Mouse (Mus musculus) ovary, postnatal 14 days (tissue): ENCODE measurements around the gene Alcam.
A peak's percentile ranks its signal among the peaks of the same experiment; 100 is the strongest.

ENCODE experiments used
- DNase-seq: peaks from one replicate; pipeline ENCODE4 v3.0.0; 2022; ENCODE audit warnings: low spot score

Gene Alcam

DNA sequence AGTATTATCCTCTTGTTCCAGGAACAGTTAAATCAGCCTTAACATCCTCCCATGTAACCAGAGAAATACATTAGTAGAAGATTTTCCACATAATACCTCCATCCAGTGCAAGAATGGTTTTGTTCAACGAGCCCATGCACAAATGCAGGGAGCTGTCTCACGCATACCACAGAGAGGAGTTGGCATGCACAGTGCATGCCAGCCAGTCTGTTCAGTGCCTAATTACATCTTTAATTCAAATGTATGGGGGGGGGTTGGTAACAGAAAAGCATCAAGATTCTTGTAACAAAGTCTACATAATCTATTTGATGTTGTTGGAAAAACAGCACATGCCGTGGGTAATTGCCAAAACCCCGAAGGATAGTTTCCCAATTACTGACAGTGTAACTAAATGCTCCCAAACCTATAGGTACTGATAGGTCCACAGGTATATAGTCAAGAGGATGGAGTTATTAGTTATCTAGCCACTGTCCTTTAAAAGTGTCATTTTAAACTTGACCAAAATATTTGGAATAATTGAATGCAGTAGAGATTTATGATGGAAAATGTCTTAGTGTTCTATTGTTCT, 89.8 kb downstream of the Alcam start:
- no peak for DNase-seq

DNA sequence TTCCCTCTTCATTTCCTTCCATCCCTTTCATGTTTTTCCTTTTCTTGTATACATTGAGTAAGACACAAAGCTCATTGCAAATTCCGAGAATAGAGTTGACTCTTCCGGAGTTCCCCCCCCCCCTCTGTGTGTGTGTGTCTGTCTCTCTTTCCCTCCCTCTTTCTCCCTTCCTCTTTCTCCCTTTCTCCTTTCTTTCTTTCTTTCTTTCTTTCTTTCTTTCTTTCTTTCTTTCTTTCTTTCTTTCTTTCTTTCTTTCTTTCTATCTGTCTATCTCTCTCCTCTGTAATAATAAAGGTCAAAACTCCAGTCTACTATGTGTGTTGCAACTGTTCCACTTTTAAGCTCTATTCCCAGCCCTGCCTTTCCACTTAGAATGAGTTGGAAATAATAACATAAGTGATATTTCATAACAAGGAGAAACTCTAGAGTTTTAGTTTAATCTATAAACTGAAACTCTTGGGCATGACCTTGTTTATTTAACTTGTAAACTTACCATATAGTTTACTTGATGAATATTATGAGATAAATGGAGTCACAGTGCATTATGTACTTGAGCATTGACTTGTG, 110.3 kb downstream of the Alcam start:
- no peak for DNase-seq

DNA sequence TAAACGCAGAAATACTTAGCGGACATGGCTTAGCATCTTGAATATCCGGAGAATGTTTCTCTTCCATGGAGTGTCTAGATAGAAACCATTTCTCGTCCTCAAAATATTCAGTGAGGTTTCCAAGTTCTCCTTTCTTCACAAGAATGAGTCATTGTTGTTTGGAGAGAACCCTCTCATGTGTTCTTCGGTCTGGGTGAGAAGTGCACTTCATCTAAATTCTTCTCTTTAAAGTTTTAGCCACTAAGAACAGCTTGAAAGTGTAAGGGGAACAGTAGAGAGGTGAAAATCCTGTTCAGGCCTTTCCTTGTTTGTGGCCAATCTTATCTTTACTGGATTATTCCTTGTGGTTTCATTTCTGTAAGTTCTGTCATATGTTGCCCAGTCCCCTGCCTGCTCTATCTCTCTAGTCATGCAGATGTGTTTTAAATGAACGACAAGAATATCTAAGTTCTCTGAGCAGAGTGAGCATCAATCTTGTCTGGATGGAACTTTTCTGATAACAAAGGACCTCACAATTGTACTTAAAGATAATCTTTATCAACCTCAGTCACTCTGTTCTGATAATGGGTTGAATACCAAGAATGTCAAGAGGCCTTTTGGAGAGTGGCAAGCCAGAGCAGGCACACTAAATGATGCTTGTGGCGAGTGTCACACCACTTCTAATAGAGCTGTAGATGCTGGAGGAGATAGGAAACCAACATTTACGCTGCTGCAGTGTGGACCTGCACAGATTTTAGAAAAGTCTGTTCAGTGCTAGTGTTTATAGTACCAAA, 111.0 kb downstream of the Alcam start:
- DNase-seq = no peak

DNA sequence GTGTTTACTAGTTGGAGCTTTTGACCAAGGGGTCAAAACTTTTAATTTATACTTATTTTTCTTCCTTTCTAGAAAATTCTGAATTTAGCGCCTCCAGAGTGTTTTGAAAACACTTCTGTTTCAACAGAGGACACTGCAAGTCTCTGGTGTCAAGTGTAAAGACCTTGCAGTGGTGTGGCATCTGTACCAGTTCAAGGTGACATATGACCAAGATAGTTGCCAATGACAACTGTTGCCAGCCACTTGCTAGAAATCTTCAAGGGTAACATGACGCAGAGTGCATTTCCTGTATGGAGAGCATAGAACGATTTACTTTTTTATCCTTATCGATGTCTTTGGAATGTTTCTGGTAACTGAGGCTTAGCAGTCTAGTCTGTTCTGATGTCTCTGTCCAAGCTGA, 119.8 kb downstream of the Alcam start:
- DNase-seq = no peak

DNA sequence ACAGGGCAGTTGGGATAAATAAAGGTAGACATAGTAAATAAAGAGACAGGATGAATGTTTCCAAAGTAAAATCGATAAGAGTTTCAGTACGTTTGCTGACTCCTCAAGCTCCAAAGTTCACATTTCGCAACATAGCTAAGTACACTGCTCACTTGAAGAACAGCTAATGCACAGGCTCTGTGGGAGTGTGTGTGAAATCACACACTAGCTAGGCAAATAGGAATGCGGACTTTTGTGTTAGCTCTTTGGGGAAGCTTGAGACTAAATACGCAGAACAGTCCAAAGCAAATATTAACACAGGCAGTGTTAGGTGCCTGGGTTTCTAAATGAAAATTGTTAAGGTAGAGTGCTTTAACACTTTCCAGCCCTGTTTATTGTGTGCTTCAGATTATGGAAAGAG, 120.2 kb downstream of the Alcam start:
- no peak for DNase-seq

DNA sequence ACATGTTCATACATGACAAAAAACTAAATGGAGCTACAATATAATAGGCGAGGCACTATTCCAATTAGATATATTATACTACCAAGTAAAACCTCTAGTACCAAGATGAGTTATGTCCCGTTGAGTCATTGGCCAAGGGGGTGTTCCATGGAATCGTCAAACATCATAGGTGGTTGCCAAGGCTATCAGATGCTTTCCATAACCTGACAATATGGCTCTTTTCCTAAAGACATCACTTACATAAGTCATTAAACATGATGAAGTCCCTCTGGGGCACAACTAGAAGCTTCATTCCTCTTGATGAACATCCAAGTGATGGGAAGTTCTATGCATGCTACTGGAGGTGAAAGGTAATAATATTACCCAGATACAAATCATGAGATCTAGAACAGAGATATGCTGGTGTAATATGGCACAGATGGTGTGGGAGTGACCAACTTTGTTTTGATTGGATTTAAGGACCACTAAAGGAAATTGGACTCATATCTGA, 122.5 kb downstream of the Alcam start:
- no peak for DNase-seq

DNA sequence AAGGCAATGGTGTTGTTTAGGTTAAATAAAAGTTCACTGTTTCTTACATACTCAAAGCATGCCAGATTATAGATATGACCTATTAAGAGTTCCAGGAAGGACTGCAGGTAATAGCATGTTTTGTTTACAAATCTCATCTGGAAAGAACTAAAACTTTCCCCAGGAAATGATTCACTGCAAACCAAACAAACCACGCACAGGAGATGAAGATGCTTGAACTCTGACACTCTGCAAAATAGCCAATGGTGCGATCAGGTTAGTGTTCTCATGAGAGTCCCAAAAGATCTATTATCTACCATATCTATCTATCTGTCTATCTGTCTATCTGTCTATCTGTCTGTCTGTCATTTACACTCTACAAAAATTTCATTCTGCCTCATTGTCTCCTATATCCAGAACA, 124.5 kb downstream of the Alcam start:
- DNase-seq = no peak

DNA sequence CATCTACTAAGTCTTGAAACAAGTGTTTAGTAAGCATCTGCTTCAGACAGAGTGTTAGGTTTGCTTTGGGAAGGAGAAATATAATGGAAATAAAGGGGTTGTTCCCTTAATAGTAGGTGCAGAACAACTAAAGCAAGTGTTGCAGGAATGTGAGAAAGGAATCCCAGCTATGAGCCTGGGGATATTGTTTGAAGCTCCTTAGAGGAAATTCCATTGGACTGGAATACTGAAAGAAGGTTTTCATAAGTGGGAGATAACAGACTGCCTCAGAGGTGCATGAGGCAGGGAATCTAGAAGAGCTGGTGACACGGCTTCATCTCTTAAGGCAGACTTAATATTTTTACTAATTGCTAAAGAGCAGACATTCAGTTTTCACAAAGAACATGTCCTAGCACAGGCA, 134.6 kb downstream of the Alcam start:
- no peak for DNase-seq

DNA sequence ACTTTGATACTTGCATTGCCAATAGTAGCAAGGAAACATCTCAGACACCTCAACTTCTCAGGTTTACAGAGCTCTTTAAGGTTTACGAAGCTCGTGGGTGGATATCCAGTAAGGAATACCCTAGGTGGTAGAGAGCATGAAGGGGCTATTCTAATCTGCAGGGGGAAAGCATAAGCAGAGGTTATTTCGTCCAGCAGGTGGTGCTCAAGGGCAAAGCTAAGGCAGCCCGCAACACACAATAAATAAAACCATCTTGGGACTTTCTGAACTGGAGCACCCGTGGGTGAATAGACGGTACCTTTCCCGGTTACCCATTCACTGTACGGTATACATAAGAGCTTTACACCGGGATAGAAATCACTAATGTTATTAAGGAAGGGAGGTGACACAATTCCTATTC, 142.8 kb downstream of the Alcam start:
- peak; percentile 74 for DNase-seq

DNA sequence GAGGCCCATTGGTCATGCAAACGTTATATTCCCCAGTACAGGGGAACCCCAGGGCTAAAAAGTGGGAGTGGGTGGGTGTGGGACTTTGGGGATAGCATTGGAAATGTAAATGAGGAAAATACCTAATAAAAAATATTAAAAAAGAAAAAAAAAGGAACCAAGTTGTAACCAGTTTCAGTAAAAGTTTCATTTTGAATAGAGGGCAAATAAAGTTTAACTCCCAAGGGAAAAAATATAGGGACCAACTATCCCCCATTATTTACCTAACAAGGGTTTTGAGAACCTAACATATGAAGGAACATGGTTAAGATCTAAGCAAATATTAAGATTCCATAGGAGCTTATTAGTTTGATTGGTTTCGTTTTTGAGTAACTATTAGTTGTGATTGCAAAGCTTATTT, 146.9 kb downstream of the Alcam start:
- DNase-seq = no peak

DNA sequence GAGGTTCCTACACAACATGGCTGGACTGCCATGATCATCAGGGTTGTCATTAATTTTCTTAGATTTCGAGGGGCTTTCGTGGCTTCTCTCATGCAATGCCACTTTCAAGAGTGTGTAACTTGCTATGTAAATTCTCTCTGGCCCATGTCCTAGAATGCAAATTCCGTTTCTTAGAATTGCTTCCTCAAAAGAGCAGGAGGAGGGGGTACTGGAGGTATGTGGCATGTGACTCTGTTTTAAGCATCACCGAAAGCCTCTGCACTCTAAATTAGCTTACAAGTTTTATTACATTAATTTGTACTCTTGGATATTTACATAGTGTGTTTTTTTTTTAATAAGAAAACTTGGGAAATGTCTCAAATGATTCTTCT, 150.4 kb downstream of the Alcam start:
- DNase-seq = no peak

DNA sequence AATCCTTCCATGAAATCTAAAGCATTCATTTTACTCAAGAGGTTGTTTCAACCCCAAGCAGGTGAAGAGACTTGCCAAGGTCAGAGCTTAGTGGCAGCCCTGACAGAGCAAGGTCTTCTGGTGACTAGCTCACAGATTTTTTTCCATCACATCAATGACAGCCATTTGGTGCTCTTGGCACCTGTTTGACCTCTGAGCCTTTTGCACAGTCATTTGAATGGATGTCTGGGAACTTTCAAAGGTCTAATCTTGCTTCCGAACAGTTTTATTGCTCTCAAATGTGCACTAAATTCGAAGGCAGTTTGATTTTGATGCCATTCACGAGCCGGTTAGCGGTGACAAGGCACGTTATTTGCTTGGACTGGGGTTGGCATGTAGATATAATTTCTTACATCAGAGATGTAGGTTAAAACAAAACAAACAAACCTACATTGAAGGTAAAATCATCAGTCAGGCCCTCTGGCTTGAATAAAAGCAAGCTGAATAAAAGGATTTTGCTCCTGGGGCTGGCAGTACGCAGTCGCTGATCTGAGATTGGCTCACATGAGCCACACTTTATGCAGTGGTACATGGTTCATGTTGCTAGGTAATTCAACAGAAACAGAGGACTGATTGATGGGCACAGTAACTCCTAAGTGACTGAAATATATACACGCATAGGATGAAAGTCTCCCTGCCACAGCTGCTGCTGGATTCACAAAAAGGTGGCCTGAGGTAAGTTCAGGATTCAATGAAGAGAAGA, 150.9 kb downstream of the Alcam start:
- no peak for DNase-seq

DNA sequence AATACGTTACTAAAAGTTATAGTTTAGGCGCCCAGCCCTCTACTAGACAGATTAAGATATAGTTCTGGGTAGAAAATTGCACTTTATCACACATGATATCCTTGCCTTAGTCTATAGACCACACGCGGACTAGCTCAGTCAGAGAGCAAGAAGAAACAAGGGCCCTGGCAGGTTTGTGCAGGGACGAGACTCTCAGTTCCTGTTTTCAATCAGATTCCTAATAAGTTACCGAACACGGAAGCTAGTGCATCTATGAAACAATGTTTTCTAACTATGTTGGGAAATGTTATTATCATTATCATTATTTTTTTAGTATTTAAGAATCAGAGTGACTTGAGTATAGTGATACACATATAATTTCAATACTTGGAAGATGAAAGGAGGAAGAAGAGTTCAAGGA, 152.1 kb downstream of the Alcam start:
- DNase-seq = no peak

DNA sequence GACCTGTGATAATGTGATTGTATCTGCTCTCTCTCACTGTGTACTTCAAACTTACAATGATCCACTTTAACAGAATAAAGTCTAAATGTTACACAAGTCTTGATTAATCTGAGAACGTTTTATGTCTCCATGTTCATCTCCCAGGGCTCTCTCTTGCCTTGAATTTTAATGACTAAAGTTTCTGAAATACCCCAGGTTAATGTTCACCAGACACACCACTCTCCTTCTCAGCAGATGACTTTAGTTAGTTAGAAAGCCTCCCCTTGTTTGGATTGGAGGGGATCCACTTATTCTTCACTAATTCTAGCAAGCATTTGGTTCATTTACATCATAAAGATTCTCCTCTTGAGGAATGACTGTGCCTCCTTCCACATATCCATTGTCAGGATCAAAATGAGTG, 157.5 kb downstream of the Alcam start:
- no peak for DNase-seq

DNA sequence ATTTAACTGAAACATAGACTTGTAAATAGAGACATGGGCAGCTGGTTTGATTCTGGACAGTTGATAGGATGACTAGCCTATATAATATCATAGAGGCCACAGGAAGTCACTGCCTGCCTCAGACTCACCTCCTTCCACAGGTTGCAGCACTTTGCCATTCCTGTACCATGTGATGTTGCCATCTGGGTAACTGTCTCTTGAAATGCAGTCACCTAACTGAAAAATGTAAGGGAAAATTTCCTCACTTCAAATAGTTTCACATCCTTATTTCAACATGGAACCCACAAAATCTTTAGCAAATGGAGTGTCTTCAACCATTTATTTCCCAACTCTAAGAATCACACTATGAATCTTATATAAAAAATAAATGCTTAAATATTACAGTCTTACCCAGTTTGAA, 158.3 kb downstream of the Alcam start:
- DNase-seq = no peak

DNA sequence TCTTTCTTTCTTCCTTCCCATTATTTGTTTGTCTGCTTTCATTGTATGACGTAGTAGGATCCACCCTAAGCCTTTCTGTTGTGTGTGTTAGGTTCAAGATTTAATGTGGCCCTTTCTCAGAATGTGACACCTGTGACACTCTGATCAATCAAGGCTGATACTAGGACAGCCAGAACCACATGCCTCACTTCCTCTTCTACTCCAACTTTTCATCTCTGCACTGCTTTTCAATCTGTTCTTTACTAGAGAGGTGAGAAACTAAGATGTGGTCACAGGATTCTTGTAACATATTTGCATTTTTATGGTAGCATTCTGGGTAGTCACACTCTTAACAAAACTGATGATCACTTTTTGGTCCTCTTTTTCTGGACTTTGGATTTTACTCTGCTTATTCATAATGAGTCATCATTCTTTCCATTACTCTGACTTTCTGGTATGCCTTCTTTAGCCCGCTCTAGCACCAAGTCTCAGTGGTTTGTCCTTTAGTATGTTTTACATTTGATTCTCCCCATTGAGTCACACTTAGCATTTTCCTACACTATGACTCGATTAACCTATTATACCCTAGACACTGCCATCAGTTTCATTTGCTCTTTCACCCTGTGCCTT, 161.3 kb downstream of the Alcam start:
- DNase-seq = no peak

DNA sequence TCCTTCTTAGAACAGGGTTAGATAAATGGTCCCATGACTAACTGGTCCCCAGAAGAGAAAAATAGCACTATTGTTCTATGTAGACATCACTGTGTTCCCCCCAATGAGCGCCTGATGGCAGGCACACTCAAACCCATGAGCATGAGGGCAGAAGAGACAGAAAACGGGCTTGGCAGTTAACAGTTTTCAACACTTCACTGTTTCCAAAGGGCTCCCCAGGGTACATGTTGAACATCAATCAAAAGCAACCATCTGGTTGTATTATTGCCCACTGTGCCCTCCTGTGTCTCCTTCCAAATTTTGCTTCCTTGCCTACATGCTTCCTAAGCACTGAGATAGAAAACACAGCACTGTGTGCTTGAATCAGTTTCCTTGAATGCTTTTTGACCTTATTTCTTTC, 173.7 kb downstream of the Alcam start:
- no peak for DNase-seq

DNA sequence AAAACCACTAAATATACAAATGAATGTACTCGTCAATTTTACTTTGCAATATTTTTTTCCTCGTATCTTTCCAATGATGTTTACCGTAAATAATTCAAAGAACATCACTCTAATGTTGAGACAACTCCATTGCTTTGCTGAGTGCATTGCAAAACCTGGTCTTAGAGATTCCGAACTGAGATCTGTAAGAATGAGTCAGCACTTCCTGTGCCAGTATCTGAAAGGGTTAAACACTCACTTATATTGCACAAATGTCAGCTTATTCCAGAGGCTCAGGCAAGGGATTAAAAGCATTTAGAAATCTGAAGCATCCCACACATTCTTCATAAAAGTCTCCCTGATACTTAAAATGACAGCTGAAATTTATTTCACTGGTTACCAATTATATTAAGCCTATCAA, 188.8 kb downstream of the Alcam start:
- DNase-seq = no peak

DNA sequence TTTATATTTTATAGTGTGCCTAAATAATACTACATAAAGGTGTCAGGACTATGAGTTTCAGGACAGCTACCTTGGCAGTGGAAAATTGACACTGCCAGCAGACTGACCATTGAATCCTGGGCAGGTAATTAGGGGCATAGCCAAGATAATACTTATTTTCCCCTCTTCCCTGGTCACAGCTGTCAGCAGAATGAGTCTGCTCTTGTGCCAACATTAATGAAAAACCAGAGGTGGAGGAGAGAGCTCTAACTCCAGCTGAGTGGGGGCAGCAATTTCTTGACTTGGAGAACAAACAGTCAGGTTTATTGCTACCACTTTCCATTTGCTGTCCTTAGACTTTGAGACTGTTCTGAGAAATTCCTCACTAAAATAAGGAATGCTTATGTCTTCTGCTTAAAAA, 190.1 kb downstream of the Alcam start:
- DNase-seq = no peak

DNA sequence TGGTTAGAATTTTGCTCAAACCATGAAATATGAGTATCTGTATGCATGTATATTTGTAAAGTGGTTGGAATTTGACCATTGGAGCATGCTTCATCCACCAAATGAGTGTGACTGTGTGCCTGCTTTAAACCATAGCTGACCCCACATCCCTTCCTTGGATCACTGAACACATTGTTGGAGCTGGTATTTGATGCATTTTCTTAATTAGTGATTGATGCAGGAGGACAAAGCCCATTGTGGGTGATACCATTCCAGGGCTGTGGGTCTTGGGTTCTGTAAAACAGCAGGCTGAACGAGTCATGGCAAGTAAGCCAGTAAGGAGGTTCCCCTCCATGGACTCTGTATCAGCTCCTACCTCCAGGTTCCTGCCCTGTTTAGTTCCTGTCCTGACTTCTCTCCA, 191.3 kb downstream of the Alcam start:
- DNase-seq = no peak

DNA sequence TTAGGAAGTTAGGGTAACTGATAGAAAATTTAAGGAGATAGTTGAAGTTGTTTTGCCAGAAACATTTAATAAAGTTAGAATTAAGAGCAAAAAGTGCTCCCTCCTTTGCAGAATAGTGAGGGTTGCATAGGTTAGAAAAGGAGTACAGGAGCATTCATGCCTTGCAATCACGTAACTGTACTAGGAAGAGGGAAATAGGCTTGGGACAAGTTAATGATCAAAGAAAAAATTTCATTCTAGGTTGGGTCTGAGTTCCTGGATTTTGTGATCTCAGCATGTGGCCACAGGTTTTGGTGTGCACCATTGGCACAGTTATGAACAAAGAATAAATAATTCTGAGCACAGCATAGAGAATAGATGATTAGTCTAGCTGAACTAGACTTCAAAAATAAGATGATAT, 192.1 kb downstream of the Alcam start:
- no peak for DNase-seq

DNA sequence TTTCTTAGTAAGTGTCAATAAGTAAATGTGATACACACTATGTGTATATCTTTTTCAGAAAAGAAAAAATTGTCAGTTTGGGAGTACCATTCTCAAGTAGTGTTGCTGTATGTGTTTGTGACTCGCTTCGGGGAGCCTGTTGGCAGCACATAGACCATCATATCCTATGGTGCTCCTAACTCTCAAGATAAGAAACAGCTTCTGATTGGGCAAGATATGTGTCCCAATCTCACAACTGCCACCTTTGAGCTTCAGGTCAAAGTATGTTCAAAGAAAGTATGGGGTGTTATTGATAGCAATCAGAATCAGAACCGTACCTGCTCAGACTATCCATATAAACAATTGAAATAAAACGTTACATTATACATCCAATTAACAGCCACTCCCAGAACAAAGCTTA, 202.9 kb downstream of the Alcam start:
- no peak for DNase-seq

DNA sequence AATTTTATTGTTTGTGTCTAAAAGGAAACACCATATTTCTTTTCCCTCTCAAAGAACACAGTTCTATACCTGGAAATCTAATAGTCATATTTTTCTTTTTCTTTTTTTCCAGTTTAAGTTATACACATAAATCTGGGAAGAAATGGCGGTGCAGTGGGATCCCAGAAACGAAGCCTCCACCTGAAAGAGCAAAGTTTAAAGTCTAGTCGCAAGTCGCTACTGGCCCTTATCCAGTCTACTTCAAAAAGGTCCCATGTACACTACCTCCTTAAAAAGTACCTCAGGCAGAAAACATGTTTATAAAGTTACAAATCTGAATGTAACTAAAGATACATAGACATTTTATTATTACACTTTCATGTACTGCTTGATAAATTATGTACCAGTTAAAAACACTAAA, 203.7 kb downstream of the Alcam start:
- DNase-seq = no peak
